Mouse (Mus musculus) lung, postnatal 0 days (tissue): ENCODE measurements at regions not wholly inside any gene's neighbourhood (a gene's known extent, or its start where the extent isn't known, plus 50 kb on each side); places are given as distances from the start of the nearest gene placed in this dataset.

Experiments used
- ATAC-seq: fragments of 200-750 bp; cut with Nextera tagmentation; 2 replicates; pipeline ENCODE4 v1.8.0; 2017; ENCODE audit warnings: moderate library complexity
- DNase-seq: peaks from one replicate; pipeline ENCODE4 v3.0.0-alpha.2; 2016; ENCODE audit warnings: low spot score
- H3K27ac ChIP-seq: fragments of 300-500 bp; sonication (generic); 2 replicates; pipeline ENCODE4 v1.5.1; 2014; ENCODE audit warnings: antibody characterized with exemption, mild to moderate bottlenecking, low read length, mixed read lengths
- H3K27me3 ChIP-seq: fragments of 300-500 bp; sonication (generic); replicated peaks from 2 replicates; pipeline ENCODE4 v1.6.1; 2014; ENCODE audit warnings: low read length, mixed read lengths; ENCODE audit not compliant: insufficient read depth
- H3K36me3 ChIP-seq: fragments of 300-500 bp; sonication (generic); 2 replicates; pipeline ENCODE4 v1.6.1; 2014; ENCODE audit warnings: low read length, mixed read lengths; ENCODE audit not compliant: insufficient read depth
- H3K4me1 ChIP-seq: fragments of 300-500 bp; sonication (generic); 2 replicates; pipeline ENCODE4 v1.6.1; 2014; ENCODE audit warnings: antibody characterized with exemption, low read depth, low read length, mixed read lengths; ENCODE audit not compliant: insufficient read depth
- H3K4me2 ChIP-seq: fragments of 300-500 bp; sonication (generic); replicated peaks from 2 replicates; pipeline ENCODE4 v1.6.1; 2014; ENCODE audit warnings: low read depth, mild to moderate bottlenecking, low read length, moderate library complexity, mixed read lengths
- H3K4me3 ChIP-seq: fragments of 300-500 bp; sonication (generic); 2 replicates; pipeline ENCODE4 v1.5.1; 2014; ENCODE audit warnings: low read depth, low read length
- H3K9ac ChIP-seq: fragments of 300-500 bp; sonication (generic); replicated peaks from 2 replicates; pipeline ENCODE4 v1.6.1; 2014; ENCODE audit warnings: low read depth, mild to moderate bottlenecking
- H3K9me3 ChIP-seq: fragments of 300-500 bp; sonication (generic); 2 replicates; pipeline ENCODE4 v1.6.1; 2016; ENCODE audit warnings: low read length, mixed read lengths
- CTCF ChIP-seq: IDR thresholded peaks from 2 replicates; pipeline ENCODE4 v1.5.1; 2016; ENCODE audit warnings: antibody characterized with exemption, mild to moderate bottlenecking
- EP300 ChIP-seq: IDR thresholded peaks from 2 replicates; pipeline ENCODE4 v1.6.1; 2016; ENCODE audit warnings: antibody characterized with exemption, mild to moderate bottlenecking, control low read depth
- WGBS: fragments of 180-500 bp; shearing (Covaris S2); extraction: QIAGEN DNeasy Blood & Tissue Kit; methylation state at CpG from one replicate; pipeline ENCODE4 v1.1.7; 2014; 5-methylcytosine and 5-hydroxymethylcytosine counted together

DNA sequence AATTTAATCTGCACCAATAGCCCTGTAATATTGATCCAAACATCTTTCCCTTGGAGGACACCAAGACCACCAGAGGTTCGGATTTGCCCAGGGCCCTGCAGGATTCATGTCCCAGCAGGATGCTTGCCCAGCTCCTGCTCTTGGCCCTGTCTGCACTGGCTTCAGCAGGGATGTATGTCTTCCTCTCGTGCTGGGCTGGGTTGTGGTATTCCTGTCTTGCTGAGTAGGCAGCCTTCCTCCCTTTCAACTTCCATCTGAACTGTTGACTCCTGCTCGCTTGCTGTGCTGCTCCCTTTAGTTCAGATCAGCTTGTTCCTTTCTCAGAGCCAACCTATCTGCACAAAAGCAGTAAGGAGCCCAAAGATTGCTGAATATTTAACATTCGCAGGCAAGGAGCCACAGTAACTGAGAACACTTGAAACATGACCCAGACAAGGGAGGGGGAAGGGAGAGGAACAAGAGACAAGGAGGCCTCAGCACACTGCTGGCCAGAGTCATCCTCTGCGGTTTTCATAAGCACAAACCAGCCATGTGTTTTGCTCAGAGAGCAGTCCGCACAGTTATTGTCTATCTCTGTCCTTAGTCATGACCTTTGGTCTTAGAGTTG lies 110.7 kb upstream of the Auts2 start:
- Histone ChIP-seq H3K9ac (no peak overlapping the region), H3K36me3 (no peaks in the 10 kb centered on the region), H3K4me3 (no peak overlapping the region), H3K27ac (no peak overlapping the region), H3K9me3 (no peaks in the 10 kb centered on the region), H3K4me2 (no peak overlapping the region), H3K4me1 (no peaks in the 10 kb centered on the region), H3K27me3 (no peaks in the 10 kb centered on the region)
- 24% methylated on average over 6 of the region's 6 CpGs for WGBS
- TF ChIP-seq EP300 (no peak), CTCF (no peak)
- DNase-seq (peak; percentile 17), ATAC-seq (peak; percentile 19; the same call in 1 of the 2 replicates)

DNA sequence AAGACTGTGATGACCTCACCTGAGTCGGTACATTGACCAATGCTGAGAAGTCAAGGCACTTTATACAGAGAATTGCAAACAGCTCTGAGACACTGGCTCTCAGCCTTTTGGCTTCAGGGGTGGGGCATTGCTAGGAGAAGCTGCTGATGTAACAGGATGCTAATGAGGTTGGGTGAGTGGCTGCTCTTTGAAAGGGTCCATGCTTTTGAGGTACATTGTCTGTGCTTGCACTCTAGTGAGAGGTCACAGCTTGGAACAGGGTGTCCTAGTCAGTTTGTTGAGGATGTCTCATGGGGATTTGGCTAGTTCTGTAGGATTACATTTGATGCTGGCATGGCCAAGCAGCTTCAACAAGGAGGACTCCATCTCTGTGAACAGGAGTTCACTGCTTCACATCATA lies 109.1 kb upstream of the Auts2 start:
- H3K4me2 ChIP-seq = no peak overlapping the region
- H3K4me3 ChIP-seq = no peak overlapping the region
- H3K27me3 ChIP-seq = no peaks in the 10 kb centered on the region
- H3K27ac ChIP-seq = no peak overlapping the region
- no peak overlapping the region for H3K9ac ChIP-seq
- no peaks in the 10 kb centered on the region for H3K4me1 ChIP-seq
- WGBS = 18% methylated on average over 1 of the region's 1 CpGs
- H3K9me3 ChIP-seq = no peaks in the 10 kb centered on the region
- TF ChIP-seq EP300 (no peak), CTCF (no peak)
- ATAC-seq = no peak
- no peaks in the 10 kb centered on the region for H3K36me3 ChIP-seq
- DNase-seq = no peak

DNA sequence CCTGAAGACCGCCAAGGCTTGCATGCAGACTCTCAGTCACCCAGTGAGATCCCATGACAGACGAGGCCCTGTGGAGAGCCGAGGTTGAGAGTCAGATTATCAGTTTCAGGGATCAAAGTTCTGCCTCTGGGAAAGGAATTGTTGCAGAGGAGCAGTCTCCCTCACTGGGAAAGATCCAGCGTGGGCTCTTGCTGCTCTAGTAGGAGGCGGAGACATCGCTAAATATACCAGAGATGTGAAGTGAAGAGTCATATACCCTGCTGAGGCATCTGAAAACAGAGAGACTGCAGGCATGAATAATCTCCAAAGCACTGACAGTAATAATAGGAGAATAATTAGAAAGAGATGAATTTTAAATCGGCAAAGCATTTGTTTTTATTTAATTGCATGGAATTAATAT lies 106.6 kb upstream of the Auts2 start:
- ATAC-seq = no peak
- H3K9ac ChIP-seq = no peak overlapping the region
- TF ChIP-seq CTCF (no peak), EP300 (no peak)
- H3K4me2 ChIP-seq = no peak overlapping the region
- H3K4me1 ChIP-seq = no peaks in the 10 kb centered on the region
- no peak overlapping the region for H3K27ac ChIP-seq
- no peak for DNase-seq
- no peak overlapping the region for H3K4me3 ChIP-seq
- no peaks in the 10 kb centered on the region for H3K36me3 ChIP-seq
- H3K9me3 ChIP-seq = no peaks in the 10 kb centered on the region
- no peaks in the 10 kb centered on the region for H3K27me3 ChIP-seq
- WGBS = 50% methylated on average over 7 of the region's 7 CpGs

DNA sequence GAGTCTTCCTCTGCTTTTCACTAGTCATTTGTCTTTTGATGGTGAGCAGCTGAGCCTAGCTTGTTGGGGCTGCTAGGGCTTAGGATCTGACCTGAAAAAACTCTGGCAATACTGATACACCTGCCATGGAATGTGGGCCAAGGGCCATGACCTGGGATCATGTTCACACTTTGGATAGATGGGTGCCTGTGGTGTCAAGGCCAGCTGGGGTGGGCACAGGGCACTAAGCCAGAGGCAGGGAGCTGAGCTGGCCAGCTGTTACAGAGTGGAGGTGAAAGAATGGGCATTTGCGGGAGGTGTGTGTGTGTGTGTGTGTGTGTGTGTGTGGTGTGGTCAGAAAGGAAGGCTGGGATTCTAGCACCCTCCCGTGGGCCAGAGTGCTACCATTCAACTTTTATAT lies 105.6 kb upstream of the Auts2 start:
- Histone ChIP-seq H3K9ac (no peak overlapping the region), H3K9me3 (no peaks in the 10 kb centered on the region)
- 59% methylated on average over 2 of the region's 2 CpGs for WGBS

DNA sequence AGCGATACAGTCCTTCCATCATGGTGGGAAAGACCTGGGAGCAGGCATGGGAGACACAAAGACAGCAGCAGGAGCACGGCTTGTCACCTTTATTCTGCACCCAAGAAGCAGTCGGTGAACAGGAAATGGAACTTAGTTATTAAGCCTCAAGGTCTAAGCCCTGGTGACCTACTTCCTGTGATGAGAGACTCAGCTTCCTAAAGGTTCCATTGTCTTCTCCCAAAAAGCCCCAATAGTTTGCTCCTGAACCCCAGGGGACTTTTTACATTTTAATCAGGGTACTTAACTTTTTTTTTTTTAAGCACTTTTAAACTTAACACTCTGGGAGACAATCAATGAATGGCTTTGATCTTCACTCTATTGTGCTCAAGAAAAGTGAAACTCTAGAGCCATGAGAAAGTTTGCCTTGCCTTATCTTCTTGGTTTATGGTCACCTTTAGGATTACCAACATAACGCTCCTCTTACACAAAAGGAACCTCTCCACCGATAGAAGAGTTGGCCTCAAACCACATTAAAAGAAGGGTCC lies 101.6 kb upstream of the Auts2 start:
- TF ChIP-seq CTCF (no peak), EP300 (no peak)
- Histone ChIP-seq H3K27ac (no peak overlapping the region), H3K4me3 (no peak overlapping the region), H3K9me3 (no peaks in the 10 kb centered on the region), H3K27me3 (no peaks in the 10 kb centered on the region), H3K4me1 (no peaks in the 10 kb centered on the region), H3K4me2 (no peak overlapping the region), H3K9ac (no peak overlapping the region), H3K36me3 (no peaks in the 10 kb centered on the region)
- DNase-seq (no peak), ATAC-seq (no peak)
- 72% methylated on average over 5 of the region's 5 CpGs for WGBS

More for the DNA sequence above, 105.6 kb upstream of the Auts2 start:
- H3K4me2 ChIP-seq = no peak overlapping the region
- no peaks in the 10 kb centered on the region for H3K36me3 ChIP-seq
- H3K4me1 ChIP-seq = no peaks in the 10 kb centered on the region
- no peak overlapping the region for H3K4me3 ChIP-seq
- DNase-seq (no peak), ATAC-seq (no peak)
- no peaks in the 10 kb centered on the region for H3K27me3 ChIP-seq
- TF ChIP-seq CTCF = no peak
- no peak for TF ChIP-seq EP300
- H3K27ac ChIP-seq = no peak overlapping the region

DNA sequence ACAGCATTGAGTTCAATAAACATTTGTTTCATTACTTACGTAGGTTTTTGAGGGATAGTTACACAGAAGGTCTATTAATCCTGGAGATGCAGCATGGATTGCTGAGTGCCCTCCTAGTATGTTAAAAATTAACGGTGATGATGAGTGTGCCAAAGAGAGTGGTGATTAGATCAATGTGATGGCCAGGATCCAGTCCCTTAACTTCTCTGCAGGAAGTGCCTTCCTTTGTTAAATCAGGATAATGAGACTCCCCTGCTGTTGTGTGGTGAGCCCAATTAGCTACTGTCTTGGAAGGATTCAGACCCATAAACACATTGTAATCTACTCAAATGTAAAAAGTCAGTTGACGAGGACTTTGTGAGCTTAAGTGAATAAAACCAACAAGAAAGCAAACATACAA lies 100.1 kb upstream of the Auts2 start:
- Histone ChIP-seq H3K4me2 (no peak overlapping the region), H3K4me1 (no peaks in the 10 kb centered on the region), H3K27me3 (no peaks in the 10 kb centered on the region), H3K9ac (no peak overlapping the region), H3K27ac (no peak overlapping the region), H3K4me3 (no peak overlapping the region), H3K9me3 (no peaks in the 10 kb centered on the region), H3K36me3 (no peaks in the 10 kb centered on the region)
- TF ChIP-seq EP300 (no peak), CTCF (no peak)
- 69% methylated on average over 3 of the region's 3 CpGs for WGBS
- no peak for ATAC-seq
- DNase-seq = no peak
